Mouse (Mus musculus): Measurements from ENCODE around the gene Plekha5. TPM values are rescaled to one million over a fixed set of nuclear protein-coding genes. Genes with fewer than 3 reads are reported as not detected.

Gene Plekha5
- polyA plus RNA-seq, 1 experiment from 2014 or later, result 42.1 TPM

GRCm38 (mm10) chr6:140464818-140465217, 41.0 kb downstream of the Plekha5 start:
- Histone ChIP-seq H3K9ac (no peak overlapping the region), H3K27ac (no peak overlapping the region), H3K9me3 (no peaks in the 10 kb centered on the region), H3K4me1 (no peaks in the 10 kb centered on the region), H3K27me3 (replicated peaks) (no peaks in the 10 kb centered on the region), H3K4me2 (no peak overlapping the region), H3K4me3 (no peak overlapping the region), H3K36me3 (replicated peaks) (no peaks in the 10 kb centered on the region)
- ATAC-seq (replicated peaks), result no peak
- WGBS, result 81% methylated on average over 6 of the region's 6 CpGs

GRCm38 (mm10) chr6:140465946-140466646, 42.2 kb downstream of the Plekha5 start:
- H3K36me3 ChIP-seq (replicated peaks), result no peaks in the 10 kb centered on the region
- H3K27me3 ChIP-seq (replicated peaks), result no peaks in the 10 kb centered on the region
- no peaks in the 10 kb centered on the region for H3K9me3 ChIP-seq
- no peak overlapping the region for H3K4me2 ChIP-seq
- no peak overlapping the region for H3K4me3 ChIP-seq
- no peak overlapping the region for H3K9ac ChIP-seq
- H3K4me1 ChIP-seq, result no peaks in the 10 kb centered on the region
- no peak overlapping the region for H3K27ac ChIP-seq
- ATAC-seq (replicated peaks), result no peak
- 90% methylated on average over 9 of the region's 9 CpGs for WGBS

GRCm38 (mm10) chr6:140466841-140467240, 43.0 kb downstream of the Plekha5 start:
- Histone ChIP-seq H3K36me3 (replicated peaks) (no peaks in the 10 kb centered on the region), H3K4me2 (no peak overlapping the region), H3K27me3 (replicated peaks) (no peaks in the 10 kb centered on the region), H3K9ac (no peak overlapping the region), H3K4me3 (no peak overlapping the region), H3K4me1 (no peaks in the 10 kb centered on the region), H3K9me3 (no peaks in the 10 kb centered on the region), H3K27ac (no peak overlapping the region)
- 82% methylated on average over 6 of the region's 6 CpGs for WGBS
- no peak for ATAC-seq (replicated peaks)

DNA sequence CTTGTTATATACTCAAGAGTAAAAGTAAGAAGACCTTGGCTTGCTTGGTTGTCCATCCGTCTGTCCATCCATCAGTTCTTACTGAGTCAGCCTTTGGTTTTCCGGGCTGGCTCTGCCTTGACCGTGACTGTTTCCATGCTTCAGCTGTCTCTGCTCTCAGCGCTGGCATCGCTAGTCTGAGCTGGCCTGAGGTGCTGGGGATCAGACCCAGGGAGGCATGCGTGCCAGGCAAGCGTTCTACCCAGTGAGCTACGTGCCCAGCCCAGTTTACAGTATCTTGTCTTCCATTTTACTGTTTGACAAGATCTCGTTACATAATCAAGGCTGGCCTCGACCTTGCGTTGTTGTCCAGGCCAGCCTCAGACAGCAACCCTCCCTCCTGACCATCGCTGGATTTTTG, 44.0 kb downstream of the Plekha5 start:
- Histone ChIP-seq H3K9me3 (no peaks in the 10 kb centered on the region), H3K9ac (no peak overlapping the region), H3K4me2 (no peak overlapping the region), H3K36me3 (replicated peaks) (no peaks in the 10 kb centered on the region), H3K27ac (no peak overlapping the region), H3K4me3 (no peak overlapping the region), H3K27me3 (replicated peaks) (no peaks in the 10 kb centered on the region), H3K4me1 (no peaks in the 10 kb centered on the region)
- 95% methylated on average over 12 of the region's 12 CpGs for WGBS
- no peak for ATAC-seq (replicated peaks)

DNA sequence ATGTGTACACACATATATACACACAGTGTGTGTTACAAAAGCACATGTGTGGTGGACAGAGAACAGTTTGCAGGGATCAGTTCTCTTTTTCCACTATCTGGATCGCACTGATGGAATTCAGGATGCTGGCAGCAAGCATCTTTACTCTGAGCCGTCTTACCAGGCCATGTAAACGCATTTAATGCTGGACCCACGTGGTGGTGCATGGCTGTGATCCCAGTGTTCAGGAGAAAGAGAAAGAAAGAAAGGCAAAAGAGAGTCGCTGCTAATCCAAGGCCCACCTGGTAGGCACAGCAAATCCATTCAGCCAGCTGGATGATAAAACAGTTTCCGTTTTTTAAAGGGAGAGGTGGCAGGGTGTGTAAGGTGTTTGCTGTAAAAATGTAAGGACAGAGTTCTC, 45.9 kb downstream of the Plekha5 start:
- Histone ChIP-seq H3K9me3 (no peaks in the 10 kb centered on the region), H3K27ac (no peak overlapping the region), H3K4me1 (no peaks in the 10 kb centered on the region), H3K9ac (no peak overlapping the region), H3K36me3 (replicated peaks) (no peaks in the 10 kb centered on the region), H3K27me3 (replicated peaks) (no peaks in the 10 kb centered on the region), H3K4me2 (no peak overlapping the region), H3K4me3 (no peak overlapping the region)
- WGBS, result 55% methylated on average over 6 of the region's 6 CpGs
- ATAC-seq (replicated peaks), result no peak

DNA sequence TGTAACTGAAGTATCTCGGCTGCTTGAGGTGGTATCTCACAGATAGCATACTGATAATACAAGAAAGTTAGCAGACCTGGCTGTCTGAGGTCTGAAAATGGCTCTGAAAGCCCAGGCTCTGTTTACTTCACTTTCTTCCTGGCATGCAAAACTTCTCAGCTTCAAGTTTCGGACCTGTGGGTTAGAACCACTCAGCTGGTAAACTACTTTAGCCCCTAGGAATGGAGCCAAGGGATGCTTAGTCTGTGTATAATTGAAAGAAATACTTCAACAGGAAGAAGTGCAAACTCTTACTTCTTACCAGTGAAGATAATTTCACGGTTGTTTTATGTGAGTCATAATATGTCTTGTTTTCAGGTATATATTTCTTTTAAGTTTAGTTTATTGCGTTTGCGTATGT, 47.9 kb downstream of the Plekha5 start:
- 95% methylated on average over 5 of the region's 5 CpGs for WGBS
- Histone ChIP-seq H3K4me3 (no peak overlapping the region), H3K9me3 (no peaks in the 10 kb centered on the region), H3K27me3 (replicated peaks) (no peaks in the 10 kb centered on the region), H3K4me1 (no peaks in the 10 kb centered on the region), H3K27ac (no peak overlapping the region), H3K4me2 (no peak overlapping the region), H3K36me3 (replicated peaks) (no peaks in the 10 kb centered on the region), H3K9ac (no peak overlapping the region)
- no peak for ATAC-seq (replicated peaks)

- H3K27ac ChIP-seq, result no peak overlapping the region
- H3K4me1 ChIP-seq, result peaks cover 6% of the 10 kb centered on the region; the same call in 1 of the 2 replicates
- no peak for ATAC-seq (replicated peaks)
- H3K4me3 ChIP-seq, result no peak overlapping the region
- H3K27me3 ChIP-seq (replicated peaks), result no peaks in the 10 kb centered on the region
- 60% methylated on average over 4 of the region's 4 CpGs for WGBS
- H3K4me2 ChIP-seq, result no peak overlapping the region
- H3K9ac ChIP-seq, result no peak overlapping the region
- H3K9me3 ChIP-seq, result no peaks in the 10 kb centered on the region
- no peaks in the 10 kb centered on the region for H3K36me3 ChIP-seq (replicated peaks)
These were observed 48.5 kb downstream of the Plekha5 start for GRCm38 (mm10) chr6:140472345-140472744.

DNA sequence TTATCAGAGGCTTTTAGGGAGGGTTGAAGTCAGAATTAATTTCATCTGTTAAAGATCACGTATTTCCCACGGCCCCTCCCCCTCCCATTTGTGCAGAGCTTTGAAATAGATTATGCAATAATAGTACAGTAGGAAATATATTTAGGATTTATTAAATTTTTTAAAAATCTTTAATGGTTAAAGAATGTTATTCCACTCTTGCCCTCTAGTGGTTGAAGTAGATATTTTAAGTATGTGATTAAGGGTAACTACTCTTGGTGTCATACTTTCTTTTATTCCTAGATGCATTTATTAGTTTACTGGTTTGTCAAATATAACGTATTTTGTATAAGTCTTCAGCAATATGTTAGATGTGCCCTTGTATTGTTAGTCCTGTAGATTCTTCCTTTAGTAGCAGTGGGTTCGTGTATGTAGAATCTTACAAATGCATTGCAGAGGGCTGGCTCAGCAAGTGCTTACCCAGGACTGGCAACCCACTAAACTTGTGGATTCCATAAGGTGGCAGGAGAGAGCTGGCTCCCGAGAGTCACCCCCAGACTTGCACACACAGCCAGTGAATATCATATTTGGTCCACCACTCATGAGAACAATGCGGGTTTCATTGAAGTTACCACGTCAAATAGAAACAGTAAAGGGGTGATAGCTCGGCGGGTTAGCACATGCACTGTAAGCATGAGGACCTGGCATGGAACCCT, 51.7 kb downstream of the Plekha5 start:
- Histone ChIP-seq H3K27me3 (replicated peaks) (no peaks in the 10 kb centered on the region), H3K36me3 (replicated peaks) (no peaks in the 10 kb centered on the region), H3K4me3 (no peak overlapping the region), H3K4me2 (no peak overlapping the region), H3K9ac (no peak overlapping the region), H3K4me1 (peaks cover 26% of the 10 kb centered on the region), H3K27ac (no peak overlapping the region), H3K9me3 (no peaks in the 10 kb centered on the region)
- 88% methylated on average over 9 of the region's 9 CpGs for WGBS
- ATAC-seq (replicated peaks), result no peak

- Histone ChIP-seq H3K4me3 (no peak overlapping the region), H3K4me2 (no peak overlapping the region), H3K27me3 (replicated peaks) (no peaks in the 10 kb centered on the region), H3K9me3 (no peaks in the 10 kb centered on the region), H3K36me3 (replicated peaks) (no peaks in the 10 kb centered on the region), H3K27ac (no peak overlapping the region), H3K4me1 (peaks cover 30% of the 10 kb centered on the region), H3K9ac (no peak overlapping the region)
- WGBS, result 53% methylated on average over 2 of the region's 2 CpGs
- ATAC-seq (replicated peaks), result no peak
These were observed 53.1 kb downstream of the Plekha5 start for GRCm38 (mm10) chr6:140476981-140477380.

GRCm38 (mm10) chr6:140478031-140478430, 54.2 kb downstream of the Plekha5 start:
- H3K9me3 ChIP-seq, result no peaks in the 10 kb centered on the region
- WGBS, result 63% methylated on average over 7 of the region's 7 CpGs
- no peak overlapping the region for H3K4me2 ChIP-seq
- peaks cover 32% of the 10 kb centered on the region for H3K4me1 ChIP-seq
- no peaks in the 10 kb centered on the region for H3K27me3 ChIP-seq (replicated peaks)
- 0 out of 2 replicates have a peak, but pooled peaks have one; percentile 19 for ATAC-seq (replicated peaks)
- H3K4me3 ChIP-seq, result no peak overlapping the region
- no peak overlapping the region for H3K9ac ChIP-seq
- no peaks in the 10 kb centered on the region for H3K36me3 ChIP-seq (replicated peaks)
- no peak overlapping the region for H3K27ac ChIP-seq

DNA sequence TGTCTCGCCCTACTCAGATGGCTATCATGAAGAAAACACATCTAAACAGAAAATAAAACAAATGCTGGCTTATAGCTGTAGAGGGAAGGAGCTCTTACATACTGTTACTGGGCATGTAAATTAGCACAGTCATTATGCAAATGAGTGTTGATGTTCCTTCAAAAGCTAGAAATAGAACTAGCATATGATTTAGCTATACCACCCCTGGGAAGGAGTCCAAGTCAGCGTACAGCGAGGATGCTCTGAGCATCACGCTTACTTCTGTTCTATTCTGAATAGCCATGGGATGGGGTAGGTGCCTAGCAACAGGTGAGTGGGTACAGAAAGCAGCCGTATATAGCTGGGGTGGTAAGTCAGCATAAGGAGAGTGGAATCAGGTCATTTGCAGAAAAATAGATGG, 55.1 kb downstream of the Plekha5 start:
- WGBS, result 71% methylated on average over 5 of the region's 5 CpGs
- H3K27me3 ChIP-seq (replicated peaks), result no peaks in the 10 kb centered on the region
- H3K9ac ChIP-seq, result no peak overlapping the region
- no peak; the same call in 1 of the 2 replicates for ATAC-seq (replicated peaks)
- no peaks in the 10 kb centered on the region for H3K36me3 ChIP-seq (replicated peaks)
- H3K4me3 ChIP-seq, result no peak overlapping the region
- no peak overlapping the region for H3K4me2 ChIP-seq
- H3K9me3 ChIP-seq, result no peaks in the 10 kb centered on the region
- H3K27ac ChIP-seq, result no peak overlapping the region
- H3K4me1 ChIP-seq, result peaks cover 39% of the 10 kb centered on the region

DNA sequence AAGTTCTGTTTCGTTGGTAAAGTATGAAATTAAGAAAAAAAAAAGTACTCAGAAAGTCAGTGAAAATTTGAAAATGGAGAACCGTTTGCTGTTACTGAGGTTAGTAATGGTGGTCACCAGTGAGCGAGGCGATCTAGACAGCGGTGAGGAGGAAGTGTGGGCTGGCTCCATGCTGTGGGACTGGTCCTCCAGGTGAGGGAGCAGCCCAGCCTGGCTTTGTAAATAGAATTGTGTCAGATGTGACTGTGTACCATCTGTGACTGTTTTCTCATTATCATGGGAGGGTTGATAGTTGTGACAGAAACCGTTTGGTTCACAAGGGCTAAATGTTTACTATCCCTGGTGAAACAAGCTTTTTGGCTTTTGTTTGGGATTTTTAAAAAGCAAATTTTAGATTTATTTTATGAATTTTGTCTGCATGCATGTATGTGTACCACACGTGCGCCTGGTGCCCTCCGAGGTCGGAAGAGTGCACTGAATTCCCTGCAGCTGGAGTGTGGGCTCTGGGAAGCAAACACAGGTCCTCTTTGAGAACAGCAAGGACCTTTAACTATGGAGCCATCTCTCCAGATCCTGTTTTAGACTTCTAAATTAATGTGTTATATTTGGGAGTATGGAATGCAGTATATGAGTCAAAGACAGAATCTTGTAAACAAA, 56.7 kb downstream of the Plekha5 start:
- Histone ChIP-seq H3K4me1 (peaks cover 45% of the 10 kb centered on the region), H3K9ac (no peak overlapping the region), H3K27me3 (replicated peaks) (no peaks in the 10 kb centered on the region), H3K4me3 (no peak overlapping the region), H3K4me2 (no peak overlapping the region), H3K27ac (no peak overlapping the region), H3K9me3 (no peaks in the 10 kb centered on the region), H3K36me3 (replicated peaks) (no peaks in the 10 kb centered on the region)
- WGBS, result 84% methylated on average over 10 of the region's 10 CpGs
- ATAC-seq (replicated peaks), result no peak

Data from midbrain, embryonic 15.5 days (tissue).